Mouse (Mus musculus) neural tube, embryonic 11.5 days (tissue): ENCODE measurements at regions not wholly inside any gene's neighbourhood (a gene's known extent, or its start where the extent isn't known, plus 50 kb on each side); places are given as distances from the start of the nearest gene placed in this dataset.

ENCODE experiments used
- ATAC-seq: fragments of 200-750 bp; cut with Nextera tagmentation; 2 replicates; pipeline ENCODE4 v1.8.0; 2017; ENCODE audit warnings: moderate number of reproducible peaks, mild to moderate bottlenecking, moderate TSS enrichment, moderate library complexity; ENCODE audit not compliant: insufficient read depth, low FRiP score, low TSS enrichment
- DNase-seq: peaks from one replicate; pipeline ENCODE4 v3.0.0-alpha.2; 2015; ENCODE audit warnings: low spot score
- H3K27ac ChIP-seq: fragments of 300-500 bp; sonication (generic); 2 replicates; pipeline ENCODE4 v1.5.1; 2014; ENCODE audit warnings: low read depth, mild to moderate bottlenecking, low read length
- H3K27me3 ChIP-seq: fragments of 300-500 bp; sonication (generic); 2 replicates; pipeline ENCODE4 v1.6.1; 2014; ENCODE audit warnings: mild to moderate bottlenecking, low read length, mixed read lengths; ENCODE audit not compliant: control insufficient read depth, insufficient read depth
- H3K36me3 ChIP-seq: fragments of 300-500 bp; sonication (generic); 2 replicates; pipeline ENCODE4 v1.6.1; 2014; ENCODE audit warnings: mild to moderate bottlenecking, low read length, moderate library complexity, mixed read lengths; ENCODE audit not compliant: control insufficient read depth, insufficient read depth
- H3K4me1 ChIP-seq: fragments of 300-500 bp; sonication (generic); 2 replicates; pipeline ENCODE4 v1.6.1; 2014; ENCODE audit warnings: low read length, mixed read lengths; ENCODE audit not compliant: control insufficient read depth, insufficient read depth
- H3K4me2 ChIP-seq: fragments of 300-500 bp; sonication (generic); 2 replicates; pipeline ENCODE4 v1.6.1; 2014; ENCODE audit warnings: low read depth, mild to moderate bottlenecking, moderate library complexity
- H3K4me3 ChIP-seq: fragments of 300-500 bp; sonication (generic); 2 replicates; pipeline ENCODE4 v1.5.1; 2014; ENCODE audit warnings: low read depth, low read length
- H3K9ac ChIP-seq: fragments of 300-500 bp; sonication (generic); 2 replicates; pipeline ENCODE4 v1.6.1; 2014; ENCODE audit warnings: mild to moderate bottlenecking, low read length
- H3K9me3 ChIP-seq: fragments of 300-500 bp; sonication (generic); 2 replicates; pipeline ENCODE4 v1.6.1; 2016; ENCODE audit warnings: low read length; ENCODE audit not compliant: control insufficient read depth
- WGBS: fragments of 180-500 bp; shearing (Covaris S2); extraction: QIAGEN DNeasy Blood & Tissue Kit; methylation state at CpG from one replicate; pipeline ENCODE4 v1.1.7; 2014; 5-methylcytosine and 5-hydroxymethylcytosine counted together

- ATAC-seq (no peak), DNase-seq (no peak)
- Histone ChIP-seq H3K9ac (no peak overlapping the region), H3K27ac (no peak overlapping the region), H3K4me2 (no peak overlapping the region), H3K36me3 (no peaks in the 10 kb centered on the region), H3K9me3 (no peaks in the 10 kb centered on the region), H3K4me1 (no peaks in the 10 kb centered on the region), H3K27me3 (no peaks in the 10 kb centered on the region), H3K4me3 (no peak overlapping the region)
- 89% methylated on average over 4 of the region's 4 CpGs for WGBS
These were observed 176.4 kb downstream of the Gm10295 start for GRCm38 (mm10) chr7:71174871-71175270.

GRCm38 (mm10) chr7:71139068-71139467, 212.2 kb downstream of the Gm10295 start:
- no peak overlapping the region for H3K27ac ChIP-seq
- H3K9ac ChIP-seq, result no peak overlapping the region; the same call in 1 of the 2 replicates
- H3K9me3 ChIP-seq, result no peaks in the 10 kb centered on the region
- no peaks in the 10 kb centered on the region for H3K4me1 ChIP-seq
- ATAC-seq, result no peak
- WGBS, result 51% methylated on average over 5 of the region's 5 CpGs
- no peak overlapping the region for H3K4me2 ChIP-seq
- no peaks in the 10 kb centered on the region for H3K27me3 ChIP-seq
- H3K36me3 ChIP-seq, result no peaks in the 10 kb centered on the region
- no peak overlapping the region for H3K4me3 ChIP-seq
- DNase-seq, result no peak

GRCm38 (mm10) chr7:71129981-71130380, 221.3 kb downstream of the Gm10295 start:
- no peak overlapping the region for H3K4me3 ChIP-seq
- H3K9ac ChIP-seq, result no peak overlapping the region
- ATAC-seq (no peak), DNase-seq (no peak)
- H3K9me3 ChIP-seq, result no peaks in the 10 kb centered on the region
- no peaks in the 10 kb centered on the region for H3K27me3 ChIP-seq
- no peaks in the 10 kb centered on the region for H3K36me3 ChIP-seq
- no peaks in the 10 kb centered on the region for H3K4me1 ChIP-seq
- 90% methylated on average over 1 of the region's 1 CpGs for WGBS
- no peak overlapping the region for H3K27ac ChIP-seq
- H3K4me2 ChIP-seq, result no peak overlapping the region

- no peak for ATAC-seq
- H3K9me3 ChIP-seq, result no peaks in the 10 kb centered on the region
- H3K4me2 ChIP-seq, result no peak overlapping the region
- no peak overlapping the region for H3K4me3 ChIP-seq
- no peaks in the 10 kb centered on the region for H3K27me3 ChIP-seq
- 86% methylated on average over 3 of the region's 3 CpGs for WGBS
- DNase-seq, result no peak
- H3K36me3 ChIP-seq, result no peaks in the 10 kb centered on the region
- H3K4me1 ChIP-seq, result no peaks in the 10 kb centered on the region
- H3K27ac ChIP-seq, result no peak overlapping the region
- no peak overlapping the region for H3K9ac ChIP-seq
These were observed 222.4 kb downstream of the Gm10295 start for GRCm38 (mm10) chr7:71128928-71129327.

GRCm38 (mm10) chr7:71121453-71121852, 229.8 kb downstream of the Gm10295 start:
- Histone ChIP-seq H3K4me2 (no peak overlapping the region), H3K36me3 (no peaks in the 10 kb centered on the region), H3K4me3 (no peak overlapping the region), H3K9ac (no peak overlapping the region), H3K4me1 (no peaks in the 10 kb centered on the region), H3K27me3 (no peaks in the 10 kb centered on the region), H3K27ac (no peak overlapping the region), H3K9me3 (no peaks in the 10 kb centered on the region)
- ATAC-seq (peak; percentile 23; the same call in 1 of the 2 replicates), DNase-seq (no peak)
- WGBS, result 34% methylated on average over 5 of the region's 5 CpGs

- Histone ChIP-seq H3K4me1 (no peaks in the 10 kb centered on the region), H3K9me3 (no peaks in the 10 kb centered on the region), H3K9ac (no peak overlapping the region), H3K4me3 (no peak overlapping the region), H3K27me3 (no peaks in the 10 kb centered on the region), H3K36me3 (no peaks in the 10 kb centered on the region), H3K27ac (no peak overlapping the region), H3K4me2 (no peak overlapping the region)
- 69% methylated on average over 4 of the region's 4 CpGs for WGBS
- ATAC-seq (no peak), DNase-seq (no peak)
These were observed 230.3 kb downstream of the Gm10295 start for GRCm38 (mm10) chr7:71120975-71121374.

- no peaks in the 10 kb centered on the region for H3K27me3 ChIP-seq
- DNase-seq (no peak), ATAC-seq (no peak)
- no peak overlapping the region for H3K27ac ChIP-seq
- no peak overlapping the region for H3K9ac ChIP-seq
- H3K4me1 ChIP-seq, result no peaks in the 10 kb centered on the region
- no peak overlapping the region for H3K4me2 ChIP-seq
- WGBS, result 52% methylated on average over 6 of the region's 6 CpGs
- H3K36me3 ChIP-seq, result no peaks in the 10 kb centered on the region
- H3K9me3 ChIP-seq, result no peaks in the 10 kb centered on the region
- no peak overlapping the region for H3K4me3 ChIP-seq
These were observed 231.3 kb downstream of the Gm10295 start for GRCm38 (mm10) chr7:71119987-71120386.

GRCm38 (mm10) chr7:71107101-71107500, 244.2 kb downstream of the Gm10295 start:
- no peaks in the 10 kb centered on the region for H3K4me1 ChIP-seq
- ATAC-seq (no peak), DNase-seq (no peak)
- no peaks in the 10 kb centered on the region for H3K36me3 ChIP-seq
- no peak overlapping the region for H3K27ac ChIP-seq
- WGBS, result 82% methylated on average over 6 of the region's 6 CpGs
- no peak overlapping the region for H3K4me2 ChIP-seq
- H3K4me3 ChIP-seq, result no peak overlapping the region
- H3K9me3 ChIP-seq, result no peaks in the 10 kb centered on the region
- no peak overlapping the region for H3K9ac ChIP-seq
- H3K27me3 ChIP-seq, result no peaks in the 10 kb centered on the region

- Histone ChIP-seq H3K36me3 (no peaks in the 10 kb centered on the region), H3K4me1 (no peaks in the 10 kb centered on the region), H3K4me3 (no peak overlapping the region), H3K9me3 (no peaks in the 10 kb centered on the region), H3K9ac (no peak overlapping the region), H3K27me3 (no peaks in the 10 kb centered on the region), H3K4me2 (no peak overlapping the region), H3K27ac (no peak overlapping the region)
- no peak for ATAC-seq
- no peak for DNase-seq
- 68% methylated on average over 2 of the region's 2 CpGs for whole genome bisulfite sequencing
These were observed 251.0 kb downstream of the Gm10295 start for GRCm38 (mm10) chr7:71100266-71100665.
